Mouse (Mus musculus): ENCODE measurements around the gene Nphp3.

GRCm38 (mm10) chr9:104027186-104027585 is 24.8 kb downstream of the Nphp3 start:
- no peak for TF ChIP-seq CTCF (IDR thresholded peaks at IDR 0.05; ENCODE audit: control insufficient read depth, insufficient read depth, insufficient read length)
- no peak for TF ChIP-seq CEBPB (IDR thresholded peaks at IDR 0.05; ENCODE audit: low read depth)

All from C2C12 (cell line).